13 mouse cellular contexts compared by ENCODE assay signal in genomic region chr14:26670964-26671363, GRCm38 (mm10). TPM values are rescaled to one million over a fixed set of nuclear protein-coding genes. Genes with fewer than 3 reads are reported as not detected.
A peak's percentile ranks its signal among the peaks of the same experiment; 100 is the strongest.
DNase-seq lines count a peak whose midpoint lies in the region; ATAC-seq and TF ChIP-seq lines count a peak whose summit lies in the region.
"Had no signal": no experiment of that assay in that cellular context is flagged by ENCODE, and none has a peak within 500 bp of the region (broad histone marks: within the 10 kb centered on the region; RNA-seq: fewer than 3 reads in every experiment).

No protein-coding gene starts in this region.

- no peak for DNase-seq in heart, adult 18-20 months
- DNase-seq in lung, postnatal 25 days (ENCODE audit: low spot score), result no peak
- peak in 1 of 3 experiments; percentile 35 for DNase-seq in liver, embryonic 14.5 days (ENCODE audit: low read depth in 3 of 3, low spot score in 3 of 3)
- no peak for DNase-seq in urinary bladder, postnatal 14 days (ENCODE audit: low spot score)
- DNase-seq: cerebellum, adult 9-11 months; kidney, adult 18-20 months had no signal

- peak overlapping the region; percentile 98; the same call in 1 of the 2 replicates for H3K4me3 ChIP-seq in heart, embryonic 13.5 days
- peak overlapping the region; percentile 76; the same call in 1 of the 2 replicates for H3K4me3 ChIP-seq in lung, embryonic 15.5 days
- peak overlapping the region; percentile 96 for H3K4me3 ChIP-seq in E14TG2a.4 (replicated peaks; ENCODE audit: low read length)
- H3K4me3 ChIP-seq in liver, embryonic 14.5 days (ENCODE audit: insufficient read depth in 1 of 2, low read depth in 2 of 2, low read length in 2 of 2), result peak overlapping the region in 1 of 2 experiments; percentile 68; a peak in 1 of 4 replicates

- peak overlapping the region; percentile 99; the same call in 1 of the 2 replicates for H3K4me2 ChIP-seq in heart, embryonic 13.5 days
- peak overlapping the region; percentile 95 for H3K4me2 ChIP-seq in lung, embryonic 15.5 days
- peak overlapping the region; percentile 76 for H3K4me2 ChIP-seq in liver, embryonic 14.5 days (ENCODE audit: low read depth)

- TF ChIP-seq CTCF in E14TG2a.4 (conservative IDR thresholded peaks at IDR 0.05; ENCODE audit: low read length), result no peak
- peak; percentile 19; the same call in 1 of the 2 replicates for TF ChIP-seq CTCF in liver, embryonic 14.5 days (IDR thresholded peaks at IDR 0.05; ENCODE audit: low read depth)

- peaks cover 6% of the 10 kb centered on the region for H3K36me3 ChIP-seq in heart, embryonic 13.5 days
- no peaks in the 10 kb centered on the region for H3K36me3 ChIP-seq in lung, embryonic 15.5 days
- peaks cover 20% of the 10 kb centered on the region for H3K36me3 ChIP-seq in E14TG2a.4 (ENCODE audit: insufficient read depth, low read length)
- H3K36me3 ChIP-seq in liver, embryonic 14.5 days (replicated peaks; ENCODE audit: control insufficient read depth, insufficient read depth, low read depth), result peaks cover 5% of the 10 kb centered on the region

- TF ChIP-seq EP300 in liver, embryonic 14.5 days (IDR thresholded peaks at IDR 0.05; ENCODE audit: low read depth), result no peak

- no peaks in the 10 kb centered on the region for H3K27me3 ChIP-seq in heart, embryonic 13.5 days (replicated peaks)
- no peaks in the 10 kb centered on the region for H3K27me3 ChIP-seq in lung, embryonic 15.5 days
- H3K27me3 ChIP-seq in E14TG2a.4 (ENCODE audit: insufficient read depth, low read length), result no peaks in the 10 kb centered on the region
- no peaks in the 10 kb centered on the region for H3K27me3 ChIP-seq in liver, embryonic 14.5 days (ENCODE audit: control insufficient read depth, insufficient read depth, low read length)
- H3K27me3 ChIP-seq: embryonic facial prominence, embryonic 12.5 days; heart, embryonic 12.5 days had no signal

- no peak overlapping the region for H3K27ac ChIP-seq in heart, embryonic 13.5 days (replicated peaks)
- no peak overlapping the region for H3K27ac ChIP-seq in lung, embryonic 15.5 days
- peak overlapping the region; percentile 85; the same call in 1 of the 2 replicates for H3K27ac ChIP-seq in liver, embryonic 14.5 days
- H3K27ac ChIP-seq: embryonic facial prominence, embryonic 12.5 days; limb, embryonic 15.5 days had no signal

- H3K4me1 ChIP-seq in heart, embryonic 13.5 days, result peaks cover 26% of the 10 kb centered on the region
- H3K4me1 ChIP-seq in lung, embryonic 15.5 days, result peaks cover 24% of the 10 kb centered on the region
- H3K4me1 ChIP-seq in E14TG2a.4 (replicated peaks; ENCODE audit: low read depth, low read length), result peaks cover 67% of the 10 kb centered on the region
- peaks cover 23 to 26% of the 10 kb centered on the region in 2 experiments for H3K4me1 ChIP-seq in liver, embryonic 14.5 days (replicated peaks; ENCODE audit: control insufficient read depth in 2 of 2, insufficient read depth in 2 of 2, low read length in 1 of 2)

- no peak for ATAC-seq in heart, embryonic 13.5 days (ENCODE audit: extremely low read depth, insufficient number of reproducible peaks, low FRiP score, low TSS enrichment)
- no peak for ATAC-seq in lung, embryonic 15.5 days (ENCODE audit: borderline replicate concordance, extremely low read depth, low FRiP score, low TSS enrichment)
- no peak for ATAC-seq in liver, embryonic 14.5 days (ENCODE audit: insufficient read depth)
- no peak for ATAC-seq in erythroid progenitor cell, adult 5-6 weeks (replicated peaks; ENCODE audit: low FRiP score, poor library complexity, severe bottlenecking)

- no peak overlapping the region for H3K9ac ChIP-seq in heart, embryonic 13.5 days
- H3K9ac ChIP-seq in lung, embryonic 15.5 days, result no peak overlapping the region
- H3K9ac ChIP-seq in liver, embryonic 14.5 days (replicated peaks), result no peak overlapping the region
- H3K9ac ChIP-seq: embryonic facial prominence, embryonic 12.5 days; heart, embryonic 12.5 days; limb, embryonic 15.5 days had no signal

- H3K9me3 ChIP-seq in heart, embryonic 13.5 days, result no peaks in the 10 kb centered on the region
- no peaks in the 10 kb centered on the region for H3K9me3 ChIP-seq in lung, embryonic 15.5 days
- H3K9me3 ChIP-seq in E14TG2a.4 (ENCODE audit: low read length), result no peaks in the 10 kb centered on the region
- H3K9me3 ChIP-seq in liver, embryonic 14.5 days (ENCODE audit: control insufficient read depth, low read length), result no peaks in the 10 kb centered on the region
- H3K9me3 ChIP-seq: embryonic facial prominence, embryonic 12.5 days; heart, embryonic 12.5 days; limb, embryonic 15.5 days had no signal

RNA-seq across cellular contexts. Expression of gene Pde12, which starts 1.3 kb away (rescaled TPM):
- 7.5 and 7.6 TPM in 2 replicates for polyA plus RNA-seq in heart, embryonic 13.5 days (2015; fragmentation: Nextera tagmentation; extraction: Ambion mirVana)
- total RNA-seq in heart, adult 18-20 months (2021), result 1 to 10 TPM; 5.3 to 5.5 TPM
- 8.7 TPM in 2 replicates for polyA plus RNA-seq in lung, embryonic 15.5 days (2015; fragmentation: Nextera tagmentation; extraction: Ambion mirVana)
- 3.2 and 3.4 TPM in 2 replicates for polyA plus RNA-seq in liver, embryonic 14.5 days (2012; rRNA removed)
- 6.5 and 7.3 TPM in 2 replicates for polyA plus RNA-seq in liver, embryonic 14.5 days (2014; fragmentation: Nextera tagmentation; extraction: Ambion mirVana)
- 2.2 and 5.4 TPM in 2 replicates for total RNA-seq in erythroid progenitor cell, adult 5-6 weeks (2015; ENCODE audit: low replicate concordance)
- 5.9 and 7.4 TPM in 2 replicates for total RNA-seq in erythroid progenitor cell, adult 5-6 weeks (2017; ENCODE audit: low replicate concordance)

RNA-seq across cellular contexts. Expression of gene Dnah12, which starts 22.1 kb away (rescaled TPM):
- polyA plus RNA-seq in heart, embryonic 13.5 days (2015; fragmentation: Nextera tagmentation; extraction: Ambion mirVana), result 0.01 TPM in 2 replicates
- total RNA-seq in heart, adult 18-20 months (2021), result under 1 TPM; 0.15 to 0.31 TPM
- polyA plus RNA-seq in lung, embryonic 15.5 days (2015; fragmentation: Nextera tagmentation; extraction: Ambion mirVana), result 0.44 and 0.52 TPM in 2 replicates
- polyA plus RNA-seq in liver, embryonic 14.5 days (2012; rRNA removed), result 0.01 TPM in 2 replicates
- 0.03 TPM in 2 replicates for polyA plus RNA-seq in liver, embryonic 14.5 days (2014; fragmentation: Nextera tagmentation; extraction: Ambion mirVana)
- 1.4 TPM in 1 of 2 replicates, not detected in the other for total RNA-seq in erythroid progenitor cell, adult 5-6 weeks (2015; ENCODE audit: low replicate concordance)
- total RNA-seq in erythroid progenitor cell, adult 5-6 weeks (2017; ENCODE audit: low replicate concordance), result under 0.01 TPM in 1 of 2 replicates, not detected in the other
- polyA plus RNA-seq: embryonic facial prominence, embryonic 12.5 days had no signal

RNA-seq across cellular contexts. Expression of gene Arf4, which starts 33.1 kb away (rescaled TPM):
- 440 and 447 TPM in 2 replicates for polyA plus RNA-seq in heart, embryonic 13.5 days (2015; fragmentation: Nextera tagmentation; extraction: Ambion mirVana)
- 10 to 100 TPM; 74.7 to 77.3 TPM for total RNA-seq in heart, adult 18-20 months (2021)
- 593 and 627 TPM in 2 replicates for polyA plus RNA-seq in lung, embryonic 15.5 days (2015; fragmentation: Nextera tagmentation; extraction: Ambion mirVana)
- 37.7 and 51.2 TPM in 2 replicates for polyA plus RNA-seq in liver, embryonic 14.5 days (2012; rRNA removed)
- 139 and 140 TPM in 2 replicates for polyA plus RNA-seq in liver, embryonic 14.5 days (2014; fragmentation: Nextera tagmentation; extraction: Ambion mirVana)
- 95.1 and 143 TPM in 2 replicates for total RNA-seq in erythroid progenitor cell, adult 5-6 weeks (2015; ENCODE audit: low replicate concordance)
- total RNA-seq in erythroid progenitor cell, adult 5-6 weeks (2017; ENCODE audit: low replicate concordance), result 17.3 and 44.2 TPM in 2 replicates
